Mouse (Mus musculus): ENCODE measurements around the gene Kcnn4. TPM values are rescaled to one million over a fixed set of nuclear protein-coding genes. Genes with fewer than 3 reads are reported as not detected.

The Kcnn4 gene
- polyA plus RNA-seq, 2 experiments = 2.4 TPM

GRCm38 (mm10) chr7:24421648-24422047, 51.6 kb downstream of the Kcnn4 start:
- Histone ChIP-seq H3K27ac (replicated peaks; ENCODE audit: low read depth, low read length) (no peak overlapping the region), H3K9ac (ENCODE audit: low read depth, low read length, severe bottlenecking) (no peak overlapping the region), H3K4me1 (ENCODE audit: control insufficient read depth, insufficient read depth, low read length) (no peaks in the 10 kb centered on the region), H3K36me3 (ENCODE audit: control insufficient read depth, insufficient read depth, low read length) (peaks cover 40% of the 10 kb centered on the region), H3K27me3 (ENCODE audit: control insufficient read depth, insufficient read depth, low read length) (no peaks in the 10 kb centered on the region), H3K4me3 (replicated peaks; ENCODE audit: low read length) (no peak overlapping the region), H3K9me3 (ENCODE audit: control insufficient read depth, low read length) (no peaks in the 10 kb centered on the region), H3K4me2 (replicated peaks; ENCODE audit: low read depth, low read length, severe bottlenecking) (no peak overlapping the region)
- no peak for DNase-seq (ENCODE audit: low spot score)
- TF ChIP-seq POLR2A (IDR thresholded peaks at IDR 0.05; ENCODE audit: borderline replicate concordance, extremely low read depth, insufficient read depth, insufficient read length) = no peak
- no peak for ATAC-seq (ENCODE audit: low FRiP score, low read depth)
- 86% methylated on average over 7 of the region's 7 CpGs for WGBS

GRCm38 (mm10) chr7:24422251-24422650, 52.2 kb downstream of the Kcnn4 start:
- no peak overlapping the region for H3K4me2 ChIP-seq (replicated peaks; ENCODE audit: low read depth, low read length, severe bottlenecking)
- 77% methylated on average over 8 of the region's 8 CpGs for WGBS
- peaks cover 38% of the 10 kb centered on the region for H3K36me3 ChIP-seq (ENCODE audit: control insufficient read depth, insufficient read depth, low read length)

GRCm38 (mm10) chr7:24423107-24423763, 53.2 kb downstream of the Kcnn4 start:
- Histone ChIP-seq H3K36me3 (ENCODE audit: control insufficient read depth, insufficient read depth, low read length) (peaks cover 38% of the 10 kb centered on the region), H3K4me3 (replicated peaks; ENCODE audit: low read length) (no peak overlapping the region), H3K27ac (replicated peaks; ENCODE audit: low read depth, low read length) (no peak overlapping the region), H3K4me2 (replicated peaks; ENCODE audit: low read depth, low read length, severe bottlenecking) (no peak overlapping the region), H3K9ac (ENCODE audit: low read depth, low read length, severe bottlenecking) (no peak overlapping the region), H3K4me1 (ENCODE audit: control insufficient read depth, insufficient read depth, low read length) (no peaks in the 10 kb centered on the region), H3K9me3 (ENCODE audit: control insufficient read depth, low read length) (no peaks in the 10 kb centered on the region), H3K27me3 (ENCODE audit: control insufficient read depth, insufficient read depth, low read length) (no peaks in the 10 kb centered on the region)
- TF ChIP-seq POLR2A (IDR thresholded peaks at IDR 0.05; ENCODE audit: borderline replicate concordance, extremely low read depth, insufficient read depth, insufficient read length) = no peak
- no peak for DNase-seq (ENCODE audit: low spot score)
- WGBS = 87% methylated on average over 15 of the region's 15 CpGs
- no peak for ATAC-seq (ENCODE audit: low FRiP score, low read depth)

More at GRCm38 (mm10) chr7:24422251-24422650, 52.2 kb downstream of the Kcnn4 start:
- no peaks in the 10 kb centered on the region for H3K4me1 ChIP-seq (ENCODE audit: control insufficient read depth, insufficient read depth, low read length)
- no peak overlapping the region for H3K27ac ChIP-seq (replicated peaks; ENCODE audit: low read depth, low read length)
- H3K4me3 ChIP-seq (replicated peaks; ENCODE audit: low read length) = no peak overlapping the region
- DNase-seq (ENCODE audit: low spot score) (no peak), ATAC-seq (ENCODE audit: low FRiP score, low read depth) (no peak)
- TF ChIP-seq POLR2A (IDR thresholded peaks at IDR 0.05; ENCODE audit: borderline replicate concordance, extremely low read depth, insufficient read depth, insufficient read length) = no peak
- H3K9me3 ChIP-seq (ENCODE audit: control insufficient read depth, low read length) = no peaks in the 10 kb centered on the region
- H3K27me3 ChIP-seq (ENCODE audit: control insufficient read depth, insufficient read depth, low read length) = no peaks in the 10 kb centered on the region
- H3K9ac ChIP-seq (ENCODE audit: low read depth, low read length, severe bottlenecking) = no peak overlapping the region

- peaks cover 38% of the 10 kb centered on the region for H3K36me3 ChIP-seq (ENCODE audit: control insufficient read depth, insufficient read depth, low read length)
- no peak overlapping the region for H3K4me2 ChIP-seq (replicated peaks; ENCODE audit: low read depth, low read length, severe bottlenecking)
- H3K27me3 ChIP-seq (ENCODE audit: control insufficient read depth, insufficient read depth, low read length) = no peaks in the 10 kb centered on the region
- no peak overlapping the region for H3K9ac ChIP-seq (ENCODE audit: low read depth, low read length, severe bottlenecking)
- no peaks in the 10 kb centered on the region for H3K4me1 ChIP-seq (ENCODE audit: control insufficient read depth, insufficient read depth, low read length)
- H3K9me3 ChIP-seq (ENCODE audit: control insufficient read depth, low read length) = no peaks in the 10 kb centered on the region
- 77% methylated on average over 12 of the region's 12 CpGs for WGBS
- no peak for ATAC-seq (ENCODE audit: low FRiP score, low read depth)
- no peak for DNase-seq (ENCODE audit: low spot score)
- no peak overlapping the region for H3K27ac ChIP-seq (replicated peaks; ENCODE audit: low read depth, low read length)
- TF ChIP-seq POLR2A (IDR thresholded peaks at IDR 0.05; ENCODE audit: borderline replicate concordance, extremely low read depth, insufficient read depth, insufficient read length) = no peak
- H3K4me3 ChIP-seq (replicated peaks; ENCODE audit: low read length) = no peak overlapping the region
Observed at GRCm38 (mm10) chr7:24423956-24424732, 54.1 kb downstream of the Kcnn4 start.

GRCm38 (mm10) chr7:24425919-24426318, 55.9 kb downstream of the Kcnn4 start:
- no peak for ATAC-seq (ENCODE audit: low FRiP score, low read depth)
- 63% methylated on average over 9 of the region's 9 CpGs for WGBS
- no peak overlapping the region for H3K4me2 ChIP-seq (replicated peaks; ENCODE audit: low read depth, low read length, severe bottlenecking)
- H3K9me3 ChIP-seq (ENCODE audit: control insufficient read depth, low read length) = no peaks in the 10 kb centered on the region
- no peak overlapping the region for H3K27ac ChIP-seq (replicated peaks; ENCODE audit: low read depth, low read length)
- DNase-seq (ENCODE audit: low spot score) = no peak
- H3K27me3 ChIP-seq (ENCODE audit: control insufficient read depth, insufficient read depth, low read length) = no peaks in the 10 kb centered on the region
- no peak for TF ChIP-seq POLR2A (IDR thresholded peaks at IDR 0.05; ENCODE audit: borderline replicate concordance, extremely low read depth, insufficient read depth, insufficient read length)
- no peak overlapping the region for H3K9ac ChIP-seq (ENCODE audit: low read depth, low read length, severe bottlenecking)
- no peaks in the 10 kb centered on the region for H3K4me1 ChIP-seq (ENCODE audit: control insufficient read depth, insufficient read depth, low read length)
- H3K4me3 ChIP-seq (replicated peaks; ENCODE audit: low read length) = no peak overlapping the region
- peaks cover 28% of the 10 kb centered on the region for H3K36me3 ChIP-seq (ENCODE audit: control insufficient read depth, insufficient read depth, low read length)

All from limb, embryonic 14.5 days (tissue).